Mouse (Mus musculus) ES-E14 (cell line): ENCODE results near the gene Rbm12. TPM values are rescaled to one million over a fixed set of nuclear protein-coding genes. Genes with fewer than 3 reads are reported as not detected.

Experiments
- DNase-seq: peaks from one replicate; pipeline ENCODE4 v3.0.0-alpha.2; 2013; ENCODE audit warnings: low read depth, low spot score
- H3K27ac ChIP-seq: 2 replicates; pipeline ENCODE4 v1.5.1; 2012; ENCODE audit warnings: low read depth, mild to moderate bottlenecking, low read length, moderate library complexity, mixed read lengths; ENCODE audit not compliant: poor library complexity, insufficient read depth, severe bottlenecking
- H3K36me3 ChIP-seq: 2 replicates; pipeline ENCODE4 v1.6.1; 2012; ENCODE audit warnings: mild to moderate bottlenecking, low read length, moderate library complexity, mixed read lengths; ENCODE audit not compliant: control insufficient read depth, poor library complexity, insufficient read depth, severe bottlenecking
- H3K4me1 ChIP-seq, 2 experiments: fragments of 150-350 bp in 1 of 2; sonication (generic) in 1 of 2; 2 replicates each; pipeline ENCODE4 v1.6.1; 2012; ENCODE audit warnings: low read length in 2 of 2, mild to moderate bottlenecking in 1 of 2, mixed read lengths in 1 of 2; ENCODE audit not compliant: control insufficient read depth in 2 of 2, insufficient read depth in 2 of 2, poor library complexity in 1 of 2
- H3K4me3 ChIP-seq, 2 experiments: fragments of 150-350 bp in 1 of 2; sonication (generic) in 1 of 2; 2 replicates each; pipeline ENCODE4 v1.5.1; 2012; ENCODE audit warnings: low read length in 2 of 2, low read depth in 1 of 2, mild to moderate bottlenecking in 1 of 2, mixed read lengths in 1 of 2; ENCODE audit not compliant: insufficient read depth in 1 of 2, poor library complexity in 1 of 2, severe bottlenecking in 1 of 2
- H3K9ac ChIP-seq: 2 replicates; pipeline ENCODE4 v1.6.1; 2012; ENCODE audit warnings: low read depth, mild to moderate bottlenecking, low read length, mixed read lengths; ENCODE audit not compliant: poor library complexity, insufficient read depth, severe bottlenecking
- H3K9me3 ChIP-seq: fragments of 150-350 bp; sonication (generic); 2 replicates; pipeline ENCODE4 v1.6.1; 2012; ENCODE audit warnings: low read depth, mild to moderate bottlenecking, low read length; ENCODE audit not compliant: control insufficient read depth, insufficient read depth
- CHD2 ChIP-seq: IDR thresholded peaks from 2 replicates; pipeline ENCODE4 v1.6.1; 2014; ENCODE audit warnings: mild to moderate bottlenecking, low read depth, low read length, inconsistent platforms
- HCFC1 ChIP-seq: IDR thresholded peaks from 2 replicates; pipeline ENCODE4 v1.6.1; 2012; ENCODE audit warnings: low read length, inconsistent platforms, borderline replicate concordance; ENCODE audit not compliant: insufficient read depth
- MAFK ChIP-seq: IDR thresholded peaks from 2 replicates; pipeline ENCODE4 v1.6.1; 2014; ENCODE audit warnings: mild to moderate bottlenecking, low read depth, low read length, inconsistent platforms; ENCODE audit not compliant: insufficient read depth
- ZC3H11A ChIP-seq: IDR thresholded peaks from 2 replicates; pipeline ENCODE4 v1.6.1; 2012; ENCODE audit warnings: low read depth, mild to moderate bottlenecking, inconsistent platforms, low read length, borderline replicate concordance
- ZNF384 ChIP-seq: IDR thresholded peaks from 2 replicates; pipeline ENCODE4 v1.6.1; 2012; ENCODE audit warnings: low read depth, low read length, inconsistent platforms
- in situ Hi-C, 2 experiments: fragments of 600-800 bp; cut with MboI; formaldehyde crosslinking; loops; one replicate each; pipeline ENCODE4 v1.15.1; 2025; ENCODE audit warnings: low sequenced_read_pairs in 2 of 2, inconsistent platforms in 1 of 2; ENCODE audit not compliant: unreplicated experiment in 2 of 2
- total RNA-seq: library from RNA; depleted of rRNA; stranded (reverse); fragments of 300-350 nt; gene quantifications from 2 replicates; pipeline ENCODE4 v1.2.3, GENCODE M21; 2012

The Rbm12 gene
- total RNA-seq, 1 experiment = 22.1 TPM

- Histone ChIP-seq H3K9me3 (no peaks in the 10 kb centered on the region), H3K4me1 (peaks cover 0 to 7% of the 10 kb centered on the region in 2 experiments; a peak in 1 of 4 replicates), H3K36me3 (peaks cover 2% of the 10 kb centered on the region), H3K4me3 (no peak overlapping the region), H3K27ac (no peak overlapping the region), H3K9ac (no peak overlapping the region)
- TF ChIP-seq CHD2 = no peak
- no peak for TF ChIP-seq HCFC1
- TF ChIP-seq ZNF384 = no peak
- no peak for TF ChIP-seq ZC3H11A
- TF ChIP-seq MAFK = no peak
- DNase-seq = no peak
- in situ Hi-C loops = no loop called here
These were observed 23.9 kb upstream of the Rbm12 start for GRCm38 (mm10) chr2:156135695-156136094.

GRCm38 (mm10) chr2:156134161-156134560 is 22.4 kb upstream of the Rbm12 start:
- Histone ChIP-seq H3K9ac (no peak overlapping the region; the same call in 1 of the 2 replicates), H3K4me3 (no peak overlapping the region), H3K9me3 (no peaks in the 10 kb centered on the region), H3K36me3 (peaks cover 2% of the 10 kb centered on the region), H3K27ac (0 out of 2 replicates have a peak overlapping the region, but pooled peaks have one; percentile 31), H3K4me1 (peaks cover 0 to 7% of the 10 kb centered on the region in 2 experiments; a peak in 1 of 4 replicates)
- no peak for DNase-seq
- no peak for TF ChIP-seq HCFC1
- no peak for TF ChIP-seq CHD2
- no peak for TF ChIP-seq MAFK
- no peak for TF ChIP-seq ZC3H11A
- no peak for TF ChIP-seq ZNF384
- in situ Hi-C loops = no loop called here

DNA sequence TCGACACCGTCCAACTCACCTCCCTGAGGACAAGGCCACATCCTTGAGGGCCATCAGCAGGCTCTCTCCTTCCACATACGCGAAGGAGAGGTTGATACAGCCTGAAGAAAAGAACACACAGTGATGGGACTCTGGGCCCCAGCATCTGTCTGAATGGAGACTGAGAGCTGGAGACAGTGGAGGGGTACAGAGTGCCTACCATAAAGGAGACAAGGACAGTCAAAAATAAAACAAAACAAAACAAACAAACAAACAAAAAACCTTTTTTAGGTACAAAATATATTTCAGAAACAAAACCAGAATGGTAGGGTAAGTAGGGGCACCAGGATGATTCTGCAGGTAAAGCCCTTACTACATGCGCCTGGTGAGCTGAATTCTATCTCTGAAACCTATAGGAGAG is 15.2 kb upstream of the Rbm12 start, which contains the start of gene Gm28036:
Gm28036 (minus strand) TSS at position 101 of the 400 bp plus-strand sequence.
- Histone ChIP-seq H3K4me1 (no peaks in the 10 kb centered on the region), H3K9me3 (no peaks in the 10 kb centered on the region), H3K9ac (no peak within 1 kb of the TSS), H3K27ac (no peak within 1 kb of the TSS), H3K4me3 (no peak within 1 kb of the TSS), H3K36me3 (peaks cover 11% of the 10 kb centered on the region; the same call in 1 of the 2 replicates)
- in situ Hi-C loops = no loop called here
- DNase-seq = no peak
- TF ChIP-seq ZC3H11A (no peak), MAFK (no peak), HCFC1 (no peak), ZNF384 (no peak), CHD2 (no peak)

DNA sequence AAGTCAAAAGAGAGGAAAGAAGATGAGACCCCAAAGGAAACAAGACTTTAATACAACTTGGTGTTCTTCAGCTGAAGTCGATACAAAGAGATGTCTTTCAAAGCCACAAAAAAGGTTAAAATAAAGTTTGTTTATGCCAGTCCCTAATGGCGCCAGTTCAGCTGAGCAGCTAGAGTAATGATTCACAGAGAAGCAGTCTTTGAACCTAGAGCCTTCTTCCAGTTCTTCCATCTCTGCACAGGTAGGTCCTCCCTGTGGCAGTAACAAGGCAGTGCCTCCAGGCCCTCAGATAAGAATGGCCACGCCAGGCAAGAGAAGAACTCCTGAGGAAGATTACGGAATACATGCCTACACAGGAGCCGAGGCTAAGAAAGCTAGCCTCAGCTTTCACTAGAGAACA is 12.0 kb upstream of the Rbm12 start:
- H3K4me3 ChIP-seq = no peak overlapping the region
- H3K9me3 ChIP-seq = no peaks in the 10 kb centered on the region
- in situ Hi-C loops = no loop called here
- H3K27ac ChIP-seq = no peak overlapping the region
- H3K4me1 ChIP-seq = no peaks in the 10 kb centered on the region
- H3K36me3 ChIP-seq = peaks cover 9% of the 10 kb centered on the region; the same call in 1 of the 2 replicates
- no peak for TF ChIP-seq CHD2
- TF ChIP-seq ZC3H11A = no peak
- no peak for TF ChIP-seq ZNF384
- TF ChIP-seq MAFK = no peak
- TF ChIP-seq HCFC1 = no peak
- DNase-seq = no peak
- no peak overlapping the region for H3K9ac ChIP-seq

DNA sequence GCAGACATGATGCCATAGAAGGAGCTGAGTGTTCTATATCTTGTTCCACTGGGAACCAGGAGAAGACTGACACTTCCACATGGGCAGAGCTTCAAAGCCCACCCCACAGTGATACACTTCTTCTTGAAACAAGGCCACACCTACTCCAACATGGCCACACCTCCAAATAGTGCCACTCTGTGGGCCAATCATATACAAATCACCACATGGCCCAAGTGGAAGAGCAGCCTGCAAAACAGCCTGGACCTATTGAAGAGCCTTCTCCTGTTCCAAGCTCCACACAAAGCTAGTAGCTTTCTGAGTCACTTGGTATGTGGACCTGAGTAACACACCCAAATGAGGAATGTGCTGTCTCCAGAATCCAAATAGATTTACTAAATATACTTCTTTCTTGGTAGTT is 7.8 kb upstream of the Rbm12 start:
- H3K9ac ChIP-seq = no peak overlapping the region
- TF ChIP-seq CHD2 (no peak), ZNF384 (no peak), HCFC1 (no peak), ZC3H11A (no peak), MAFK (no peak)

More for the DNA sequence above, 7.8 kb upstream of the Rbm12 start:
- in situ Hi-C loops = no loop called here
- Histone ChIP-seq H3K9me3 (no peaks in the 10 kb centered on the region), H3K27ac (no peak overlapping the region), H3K36me3 (peaks cover 4% of the 10 kb centered on the region; the same call in 1 of the 2 replicates), H3K4me1 (no peaks in the 10 kb centered on the region), H3K4me3 (no peak overlapping the region)
- no peak for DNase-seq
